Mouse (Mus musculus) E14TG2a.4 (cell line): ENCODE data around the gene Smim24.
A peak's percentile ranks its signal among the peaks of the same experiment; 100 is the strongest.

Experiments used
- H3K27me3 ChIP-seq: 2 replicates; pipeline ENCODE4 v1.6.1; 2014; ENCODE audit warnings: low read length, control low read depth; ENCODE audit not compliant: insufficient read depth
- H3K36me3 ChIP-seq: 2 replicates; pipeline ENCODE4 v1.6.1; 2014; ENCODE audit warnings: low read length, control low read depth; ENCODE audit not compliant: insufficient read depth
- H3K4me1 ChIP-seq: replicated peaks from 2 replicates; pipeline ENCODE4 v1.6.1; 2014; ENCODE audit warnings: low read depth, low read length, control low read depth
- H3K4me3 ChIP-seq: replicated peaks from 2 replicates; pipeline ENCODE4 v1.5.1; 2014; ENCODE audit warnings: mild to moderate bottlenecking, low read length
- H3K9me3 ChIP-seq: 2 replicates; pipeline ENCODE4 v1.6.1; 2014; ENCODE audit warnings: low read length, control low read depth
- CTCF ChIP-seq: conservative IDR thresholded peaks from 2 replicates; pipeline ENCODE4 v1.5.1; 2014; ENCODE audit warnings: low read length
- NANOG ChIP-seq: IDR thresholded peaks from 2 replicates; pipeline ENCODE4 v1.6.1; 2014; ENCODE audit warnings: borderline replicate concordance, low read length, mixed read lengths
- POU5F1 ChIP-seq: IDR thresholded peaks from 2 replicates; pipeline ENCODE4 v1.6.1; 2014; ENCODE audit warnings: low read length, borderline replicate concordance

Gene Smim24

DNA sequence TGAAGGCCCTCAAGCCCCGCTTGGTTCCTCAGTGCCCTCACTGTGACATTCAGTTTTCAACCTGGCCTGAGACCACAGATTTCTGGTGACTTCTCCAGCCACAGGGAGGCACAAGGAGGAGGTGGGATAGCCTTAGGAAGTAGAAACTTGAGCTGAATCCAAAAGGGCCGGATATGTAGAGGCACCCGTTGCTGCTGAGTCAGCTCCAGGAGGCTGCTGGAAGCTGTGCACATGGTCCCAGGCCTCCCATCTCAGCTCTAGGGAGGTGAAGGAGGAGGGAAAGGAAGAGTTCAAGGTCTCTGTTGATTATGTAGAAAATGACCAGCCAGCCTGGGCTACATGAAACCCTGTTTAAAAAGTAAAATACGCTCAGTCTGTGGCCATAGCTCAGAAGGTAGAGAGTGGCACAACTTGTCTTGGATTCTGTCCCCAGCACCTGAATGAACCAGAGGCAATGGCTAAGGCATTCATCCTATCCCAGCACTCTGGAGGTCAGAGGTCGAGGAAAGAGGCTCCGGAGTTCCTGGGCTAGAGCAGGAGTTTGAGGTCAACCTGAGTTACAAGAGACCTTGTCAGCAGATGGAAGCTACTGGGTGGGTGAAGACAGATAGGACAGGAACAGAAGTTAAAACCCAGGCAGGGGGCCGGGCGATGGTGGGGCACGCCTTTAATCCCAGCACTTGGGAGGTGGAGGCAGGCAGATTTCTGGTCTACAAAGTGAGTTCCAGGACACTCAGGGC lies 37.9 kb upstream of the Smim24 start:
- peak overlapping the region; percentile 50 for H3K4me3 ChIP-seq
- H3K4me1 ChIP-seq = peaks cover 85% of the 10 kb centered on the region
- H3K27me3 ChIP-seq = no peaks in the 10 kb centered on the region
- TF ChIP-seq CTCF (no peak), NANOG (no peak), POU5F1 (no peak)
- no peaks in the 10 kb centered on the region for H3K9me3 ChIP-seq
- peaks cover 15% of the 10 kb centered on the region for H3K36me3 ChIP-seq

DNA sequence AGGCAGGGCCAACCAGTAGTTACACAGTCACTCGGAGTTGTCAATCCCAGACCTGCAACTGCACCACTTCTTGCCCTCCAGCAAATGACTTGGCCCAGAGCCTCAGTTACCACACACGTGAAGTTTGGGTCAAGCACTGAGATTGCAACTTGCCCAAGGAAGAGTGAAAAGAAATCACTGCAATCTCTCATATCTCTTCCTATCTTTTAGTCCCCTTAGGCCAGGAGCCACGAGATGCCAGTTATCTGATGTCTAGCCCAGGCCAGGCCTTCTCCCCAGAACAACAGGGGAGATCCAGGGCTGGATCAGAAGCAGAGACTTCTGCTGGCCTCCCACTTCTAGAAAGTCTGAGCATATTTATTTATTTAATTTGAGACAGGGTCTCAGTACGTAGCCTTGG lies 37.3 kb upstream of the Smim24 start:
- Histone ChIP-seq H3K27me3 (no peaks in the 10 kb centered on the region), H3K36me3 (peaks cover 21% of the 10 kb centered on the region), H3K4me1 (peaks cover 91% of the 10 kb centered on the region), H3K9me3 (no peaks in the 10 kb centered on the region), H3K4me3 (peak overlapping the region; percentile 93; the same call in 1 of the 2 replicates)
- TF ChIP-seq POU5F1 = no peak
- TF ChIP-seq CTCF = no peak
- no peak for TF ChIP-seq NANOG

DNA sequence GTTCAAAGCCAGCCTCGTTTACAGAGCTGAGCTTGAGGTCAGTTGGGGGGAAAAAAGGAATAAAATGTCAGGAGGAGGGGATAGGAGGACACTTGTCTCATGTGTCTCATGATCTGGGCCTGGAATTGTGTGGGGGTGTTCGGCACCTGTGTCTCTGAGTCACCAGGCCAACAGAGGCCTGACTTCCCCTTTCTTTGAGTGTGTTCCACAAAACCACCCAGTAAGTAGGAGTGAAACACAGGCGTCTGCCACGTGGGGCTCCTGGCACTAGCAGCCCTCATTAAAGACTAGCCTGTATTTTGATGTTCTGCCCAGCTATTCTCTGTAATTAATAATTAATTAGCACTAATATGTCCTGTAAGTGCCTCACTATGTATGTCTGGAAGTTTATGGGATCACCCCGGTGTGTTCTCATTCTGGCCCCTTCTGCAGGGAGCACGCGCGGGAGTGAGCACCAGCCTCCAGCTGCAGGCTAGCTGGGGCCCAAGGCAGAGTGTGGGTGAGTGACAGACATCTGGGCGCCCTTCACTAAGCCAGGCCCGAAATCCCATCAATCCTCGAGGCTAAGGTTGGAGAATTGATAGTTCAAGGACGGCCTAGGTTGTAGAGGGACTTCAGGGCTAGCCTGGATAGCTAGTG lies 36.4 kb upstream of the Smim24 start:
- Histone ChIP-seq H3K27me3 (no peaks in the 10 kb centered on the region), H3K4me1 (peaks cover 94% of the 10 kb centered on the region), H3K36me3 (peaks cover 31% of the 10 kb centered on the region), H3K4me3 (peak overlapping the region; percentile 93), H3K9me3 (no peaks in the 10 kb centered on the region)
- TF ChIP-seq CTCF (no peak), NANOG (no peak), POU5F1 (no peak)

DNA sequence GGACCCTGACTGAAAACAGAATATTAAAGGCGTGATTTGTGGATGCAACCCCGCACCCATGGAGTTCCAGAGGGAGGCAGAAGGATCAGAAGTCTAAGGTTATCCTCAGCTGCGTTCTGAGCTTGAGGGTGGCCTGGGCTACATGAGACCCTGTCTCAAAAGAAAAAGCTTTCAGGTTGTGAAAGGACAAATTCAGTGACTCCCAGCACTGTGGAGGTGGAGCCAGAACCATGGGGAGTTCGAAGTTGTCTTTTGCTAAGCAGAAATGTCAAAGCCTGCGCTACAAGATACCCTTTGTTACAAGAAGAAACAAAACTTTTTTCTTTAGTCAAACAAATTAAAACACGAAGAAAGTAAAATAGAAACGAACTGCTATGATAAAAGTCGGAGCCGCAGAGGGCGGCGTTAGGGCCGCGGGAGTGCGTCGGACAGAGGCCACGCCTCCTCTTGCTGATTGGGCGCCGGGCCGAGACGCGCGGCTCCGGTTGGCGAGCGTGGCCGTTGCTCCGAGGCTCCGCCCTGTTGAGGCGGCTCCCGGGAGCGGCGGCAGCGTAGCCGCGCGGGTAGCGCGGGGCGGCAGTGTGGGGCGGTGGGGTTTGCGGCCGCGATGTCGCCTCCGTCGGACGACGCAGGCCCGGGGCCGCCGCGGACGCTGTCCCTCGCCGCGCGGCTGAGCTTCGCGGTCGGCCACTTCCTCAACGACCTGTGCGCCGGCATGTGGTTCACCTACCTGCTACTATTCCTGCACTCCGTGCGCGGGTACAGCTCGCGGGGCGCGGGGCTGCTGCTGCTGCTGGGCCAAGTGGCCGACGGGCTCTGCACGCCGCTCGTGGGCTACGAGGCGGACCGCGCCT lies 35.6 kb upstream of the Smim24 start, which contains the start of gene Mfsd12:
Mfsd12 (plus strand) TSS at position 501 of the 854 bp plus-strand sequence.
- no peaks in the 10 kb centered on the region for H3K27me3 ChIP-seq
- TF ChIP-seq NANOG = no peak
- no peak for TF ChIP-seq CTCF
- TF ChIP-seq POU5F1 = no peak
- peak within 1 kb of the TSS; percentile 93 for H3K4me3 ChIP-seq
- peaks cover 38% of the 10 kb centered on the region for H3K36me3 ChIP-seq
- H3K9me3 ChIP-seq = no peaks in the 10 kb centered on the region
- H3K4me1 ChIP-seq = peaks cover 94% of the 10 kb centered on the region

DNA sequence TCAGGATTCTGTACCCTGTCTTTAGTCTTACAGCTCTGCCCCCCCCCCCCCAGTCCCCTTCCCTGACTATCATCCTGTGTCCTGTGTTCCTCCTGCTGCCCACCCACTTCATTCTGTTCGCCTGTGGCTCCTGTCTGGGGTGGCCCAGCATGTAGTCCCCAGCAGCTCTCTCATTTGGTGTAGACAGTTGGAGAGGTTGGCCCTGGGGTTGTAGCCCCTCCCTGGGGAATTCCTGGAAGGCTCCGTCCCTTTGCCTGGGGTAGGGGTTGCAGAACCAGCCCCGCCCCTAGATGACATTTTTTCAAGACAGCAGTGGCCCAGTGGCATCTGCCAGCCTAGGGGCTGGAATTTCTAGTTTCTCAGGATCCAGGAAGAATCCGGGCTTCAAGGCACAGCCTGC lies 34.6 kb upstream of the Smim24 start:
- TF ChIP-seq CTCF (no peak), POU5F1 (no peak), NANOG (no peak)
- no peaks in the 10 kb centered on the region for H3K9me3 ChIP-seq
- peaks cover 48% of the 10 kb centered on the region for H3K36me3 ChIP-seq
- peaks cover 94% of the 10 kb centered on the region for H3K4me1 ChIP-seq
- H3K27me3 ChIP-seq = no peaks in the 10 kb centered on the region
- H3K4me3 ChIP-seq = peak overlapping the region; percentile 93

DNA sequence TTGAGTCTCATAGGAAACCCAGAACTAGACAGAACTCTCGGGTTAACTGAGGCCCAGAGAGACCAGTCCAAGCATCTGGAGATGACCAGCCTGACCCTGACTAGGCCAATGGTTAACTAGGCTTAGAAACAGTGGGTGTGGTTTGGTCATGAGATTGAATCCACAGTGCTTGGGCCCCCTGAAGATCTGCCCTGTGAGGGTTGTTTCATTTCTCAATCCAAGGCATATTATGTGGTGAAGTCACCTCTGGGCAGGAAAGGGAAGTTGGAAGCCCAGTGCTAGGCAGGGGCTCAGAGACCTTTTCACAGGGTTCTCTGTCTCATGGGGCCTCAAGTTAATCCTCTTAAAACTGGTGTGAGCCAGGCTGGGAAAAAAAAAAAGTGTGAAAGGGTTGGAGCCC lies 34.0 kb upstream of the Smim24 start:
- Histone ChIP-seq H3K9me3 (no peaks in the 10 kb centered on the region), H3K27me3 (no peaks in the 10 kb centered on the region), H3K4me3 (peak overlapping the region; percentile 93), H3K4me1 (peaks cover 94% of the 10 kb centered on the region), H3K36me3 (peaks cover 54% of the 10 kb centered on the region)
- TF ChIP-seq POU5F1 = no peak
- no peak for TF ChIP-seq NANOG
- TF ChIP-seq CTCF = no peak

DNA sequence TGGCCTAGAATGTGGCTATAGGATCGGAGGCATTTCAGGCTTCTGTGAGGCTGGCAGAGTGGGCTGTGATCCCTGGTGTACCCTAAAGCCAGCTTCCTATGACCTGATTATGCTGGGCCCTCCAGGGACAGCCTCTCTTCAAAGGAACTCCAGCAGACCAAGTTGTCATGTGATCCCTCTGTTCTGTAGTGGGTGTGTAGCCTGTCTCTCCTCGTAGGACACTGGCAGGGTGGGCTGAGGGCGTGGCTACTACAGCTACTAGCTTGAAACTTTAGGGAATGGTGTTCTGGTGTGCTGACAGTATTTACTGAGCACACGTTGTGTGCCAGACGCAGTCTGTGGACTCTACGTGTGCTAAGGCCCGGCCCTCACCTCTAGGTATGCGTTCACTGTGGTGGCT lies 32.1 kb upstream of the Smim24 start:
- H3K27me3 ChIP-seq = peaks cover 2% of the 10 kb centered on the region; the same call in 1 of the 2 replicates
- no peaks in the 10 kb centered on the region for H3K9me3 ChIP-seq
- peaks cover 65% of the 10 kb centered on the region for H3K36me3 ChIP-seq
- peak overlapping the region; percentile 50 for H3K4me3 ChIP-seq
- TF ChIP-seq NANOG (no peak), POU5F1 (no peak), CTCF (no peak)
- H3K4me1 ChIP-seq = peaks cover 94% of the 10 kb centered on the region
